Mouse (Mus musculus) liver, embryonic 14.5 days (tissue): ENCODE results near the gene Rabgap1l.

Experiments used
- CTCF ChIP-seq: IDR thresholded peaks from 2 replicates; pipeline ENCODE4 v1.5.1; 2016; ENCODE audit warnings: antibody characterized with exemption, low read depth, control low read depth
- EP300 ChIP-seq: IDR thresholded peaks from 2 replicates; pipeline ENCODE4 v1.6.1; 2016; ENCODE audit warnings: antibody characterized with exemption, low read depth

DNA sequence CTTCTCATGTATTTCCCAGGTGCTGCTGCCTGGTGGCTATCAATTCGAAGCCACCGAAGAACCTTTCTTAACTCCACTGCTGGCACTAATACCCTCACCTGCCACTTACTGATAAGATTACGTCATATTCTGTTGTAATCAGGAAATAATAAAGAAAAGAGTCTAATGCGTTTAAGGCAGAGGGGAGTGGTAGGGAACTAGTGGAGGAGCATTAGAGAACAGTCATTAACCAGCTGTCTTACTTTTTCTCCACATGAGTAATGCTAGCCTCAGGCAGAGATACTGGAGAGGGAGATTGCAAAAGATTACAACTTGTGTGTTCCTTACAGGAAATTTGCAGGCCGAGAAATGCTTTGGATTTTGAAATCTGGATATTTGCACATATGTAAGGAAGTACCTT, 530.0 kb downstream of the Rabgap1l start:
- TF ChIP-seq CTCF (no peak), EP300 (0 out of 2 replicates have a peak, but pooled peaks have one; percentile 23)
